In the genomic region with DNA sequence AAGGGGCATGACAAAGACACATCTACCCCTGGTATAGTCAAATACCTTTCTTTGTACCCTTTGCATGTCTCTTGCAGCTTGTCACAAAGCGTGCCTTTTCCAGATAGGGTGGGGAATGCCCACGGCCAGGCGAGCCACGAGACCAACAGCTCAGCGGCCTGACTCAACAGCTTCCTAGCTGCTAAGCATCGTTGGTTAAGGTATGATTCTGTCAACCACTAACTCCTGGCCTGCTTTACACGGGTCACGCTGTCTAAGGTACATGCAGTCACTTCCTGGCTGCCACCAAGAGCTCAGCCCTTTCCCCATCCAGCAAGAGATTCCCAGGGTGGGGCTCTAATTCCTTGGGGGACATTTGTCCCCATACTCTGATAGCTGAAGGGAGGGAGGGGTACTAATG, we compare ENCODE assay signal across 20 mouse cellular contexts.
A peak's percentile ranks its signal among the peaks of the same experiment; 100 is the strongest.
DNase-seq lines count a peak whose midpoint lies in the region; ATAC-seq and TF ChIP-seq lines count a peak whose summit lies in the region.
"Had no signal": no experiment of that assay in that cellular context is flagged by ENCODE, and none has a peak within 500 bp of the region (broad histone marks: within the 10 kb centered on the region; RNA-seq: fewer than 3 reads in every experiment).

No protein-coding gene starts in this region.

- intact Hi-C loops in gastrocnemius, adult 2 months (cut with DNase I), result no loop called here

- peak overlapping the region; percentile 49 for H3K27ac ChIP-seq in gastrocnemius, adult 2 months
- H3K27ac ChIP-seq in heart, embryonic 13.5 days (replicated peaks), result no peak overlapping the region
- H3K27ac ChIP-seq in heart, embryonic 10.5 days, result no peak overlapping the region; the same call in 1 of the 2 replicates
- H3K27ac ChIP-seq: forebrain, embryonic 12.5 days; hindbrain, embryonic 12.5 days; intestine, embryonic 15.5 days had no signal

- no peak overlapping the region for H3K9ac ChIP-seq in heart, embryonic 13.5 days
- H3K9ac ChIP-seq: embryonic facial prominence, embryonic 13.5 days; forebrain, embryonic 12.5 days; hindbrain, embryonic 12.5 days; intestine, embryonic 15.5 days had no signal

- H3K4me2 ChIP-seq in heart, embryonic 13.5 days, result peak overlapping the region; percentile 39
- H3K4me2 ChIP-seq: embryonic facial prominence, embryonic 13.5 days; forebrain, embryonic 12.5 days; hindbrain, embryonic 12.5 days; intestine, embryonic 15.5 days had no signal

- peaks cover 19% of the 10 kb centered on the region for H3K27me3 ChIP-seq in heart, embryonic 13.5 days (replicated peaks)
- H3K27me3 ChIP-seq in heart, embryonic 10.5 days (ENCODE audit: insufficient read depth, poor library complexity, severe bottlenecking), result peaks cover 52% of the 10 kb centered on the region
- H3K27me3 ChIP-seq: embryonic facial prominence, embryonic 13.5 days; forebrain, embryonic 12.5 days; hindbrain, embryonic 12.5 days; intestine, embryonic 15.5 days had no signal

- no peak for TF ChIP-seq CTCF in gastrocnemius, adult 2 months (IDR thresholded peaks at IDR 0.05)

- no peak for DNase-seq in gastrocnemius, adult 2 months
- no peak for DNase-seq in gastrocnemius, adult 8-10 months (ENCODE audit: low spot score in 2 of 2)
- DNase-seq in heart, embryonic 10.5 days (ENCODE audit: low spot score), result no peak
- peak; percentile 23 for DNase-seq in CD4-positive, CD25-positive, alpha-beta regulatory T cell, adult 2 months (ENCODE audit: low read depth, low spot score)
- DNase-seq in layer of hippocampus, postnatal 14 days (ENCODE audit: low spot score in 2 of 2), result no peak
- DNase-seq in thymus, postnatal 10 days (ENCODE audit: low spot score in 2 of 2), result no peak
- DNase-seq: adrenal gland, postnatal 14 days; cerebellum, adult 11-12 months; cerebellum, adult 9-10 months; cerebellum, postnatal 25 days; kidney, adult 18-20 months had no signal

- WGBS in heart, embryonic 13.5 days, result 41% methylated on average over 8 of the region's 8 CpGs
- 51% methylated on average over 8 of the region's 8 CpGs for WGBS in heart, embryonic 10.5 days

- peaks cover 27% of the 10 kb centered on the region for H3K4me1 ChIP-seq in heart, embryonic 13.5 days
- peaks cover 32% of the 10 kb centered on the region for H3K4me1 ChIP-seq in heart, embryonic 10.5 days
- H3K4me1 ChIP-seq: forebrain, embryonic 12.5 days; hindbrain, embryonic 12.5 days; intestine, embryonic 15.5 days had no signal

- ATAC-seq in heart, embryonic 13.5 days (ENCODE audit: extremely low read depth, insufficient number of reproducible peaks, low FRiP score, low TSS enrichment), result no peak
- ATAC-seq in activated CD4-positive, CD25-positive, alpha-beta regulatory T cell, adult 4 months, result peak; percentile 48
- ATAC-seq: forebrain, embryonic 16.5 days; hindbrain, embryonic 16.5 days; intestine, embryonic 15.5 days had no signal

- no peaks in the 10 kb centered on the region for H3K9me3 ChIP-seq in heart, embryonic 13.5 days
- no peaks in the 10 kb centered on the region for H3K9me3 ChIP-seq in heart, embryonic 10.5 days
- H3K9me3 ChIP-seq: embryonic facial prominence, embryonic 13.5 days; forebrain, embryonic 12.5 days; G1E; hindbrain, embryonic 12.5 days; intestine, embryonic 15.5 days had no signal

- H3K4me3 ChIP-seq in gastrocnemius, adult 2 months, result no peak overlapping the region
- no peak overlapping the region for H3K4me3 ChIP-seq in heart, embryonic 13.5 days
- H3K4me3 ChIP-seq in heart, embryonic 10.5 days, result no peak overlapping the region
- H3K4me3 ChIP-seq: embryonic facial prominence, embryonic 13.5 days; forebrain, embryonic 12.5 days; hindbrain, embryonic 12.5 days; intestine, embryonic 15.5 days had no signal

- H3K36me3 ChIP-seq in heart, embryonic 13.5 days, result no peaks in the 10 kb centered on the region
- H3K36me3 ChIP-seq in heart, embryonic 10.5 days, result no peaks in the 10 kb centered on the region
- H3K36me3 ChIP-seq: embryonic facial prominence, embryonic 13.5 days; forebrain, embryonic 12.5 days; hindbrain, embryonic 12.5 days; intestine, embryonic 15.5 days had no signal
